Mouse (Mus musculus): ENCODE data around the gene Atxn7l2. TPM values are rescaled to one million over a fixed set of nuclear protein-coding genes. Genes with fewer than 3 reads are reported as not detected.

Gene Atxn7l2
- total and polyA plus RNA-seq, 3 experiments = 5.6 to 14.6 TPM; not detected in 1

DNA sequence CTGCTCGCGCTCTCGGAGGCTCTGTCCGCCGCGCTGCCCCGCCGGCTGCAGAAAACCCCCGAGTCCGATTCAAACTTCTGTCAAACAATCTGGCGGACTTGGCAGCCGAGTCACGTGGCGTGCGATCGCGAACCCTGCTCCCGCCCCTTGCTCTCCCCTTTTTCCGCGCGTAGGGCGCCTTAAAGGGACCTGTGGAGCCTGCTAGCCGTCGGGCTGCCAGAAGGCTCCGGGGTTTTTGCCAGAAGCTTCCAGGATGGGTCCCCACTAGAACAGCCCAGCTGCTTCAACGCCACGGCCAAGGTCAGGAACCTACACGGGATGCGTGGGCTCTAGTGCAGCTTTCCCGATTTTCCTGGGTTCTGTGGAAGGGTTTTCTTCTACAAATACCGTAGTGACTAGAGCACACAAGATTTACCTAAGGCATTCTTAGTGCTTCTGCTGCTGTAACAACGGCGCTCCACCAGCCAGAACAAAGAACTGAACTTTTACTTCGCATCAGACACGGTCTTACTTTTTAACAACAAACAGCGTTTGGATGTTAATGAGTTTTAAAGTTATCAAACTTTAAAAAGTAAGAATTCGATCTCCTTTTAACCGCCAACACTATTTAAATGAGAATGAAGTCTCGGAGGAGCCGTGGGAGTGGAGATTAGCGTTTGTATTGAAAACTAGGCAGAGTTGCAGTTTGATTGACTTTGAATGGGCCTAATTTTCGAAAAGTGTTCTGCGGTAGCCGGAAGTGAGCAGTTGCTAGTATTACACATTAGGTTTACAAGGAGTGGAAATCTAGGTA, 16.0 kb upstream of the Atxn7l2 start, which contains the start of gene Sypl2:
Gene Sypl2 (minus strand): TSS at position 91 of the 793 bp plus-strand sequence.
- Histone ChIP-seq H3K36me3 (ENCODE audit: control insufficient read depth in 1 of 2, insufficient read depth in 2 of 2, low read length in 2 of 2) (no peaks in the 10 kb centered on the region), H3K79me2 (ENCODE audit: control insufficient read depth, insufficient read depth, low read length, poor library complexity) (no peaks in the 10 kb centered on the region), H3K27me3 (ENCODE audit: control insufficient read depth in 1 of 2, insufficient read depth in 2 of 2, low read length in 2 of 2) (peaks cover 9 to 18% of the 10 kb centered on the region in 2 experiments), H3K9me3 (replicated peaks; ENCODE audit: insufficient read depth, low read length) (no peaks in the 10 kb centered on the region), H3K9ac (ENCODE audit: control insufficient read depth, low read depth, low read length, poor library complexity, severe bottlenecking) (no peak within 1 kb of the TSS), H3K4me3 (ENCODE audit: control insufficient read depth in 1 of 2, insufficient read depth in 1 of 2, low read depth in 2 of 2, low read length in 2 of 2) (no peak within 1 kb of the TSS), H3K4me1 (ENCODE audit: control insufficient read depth in 1 of 2, insufficient read depth in 2 of 2, low read length in 2 of 2) (no peaks in the 10 kb centered on the region), H3K27ac (ENCODE audit: control insufficient read depth, low read depth, low read length) (no peak within 1 kb of the TSS)
- DNase-seq (ENCODE audit: low read depth, low spot score) = no peak
- no peak for TF ChIP-seq TAL1 (IDR thresholded peaks at IDR 0.05; ENCODE audit: low read length)

DNA sequence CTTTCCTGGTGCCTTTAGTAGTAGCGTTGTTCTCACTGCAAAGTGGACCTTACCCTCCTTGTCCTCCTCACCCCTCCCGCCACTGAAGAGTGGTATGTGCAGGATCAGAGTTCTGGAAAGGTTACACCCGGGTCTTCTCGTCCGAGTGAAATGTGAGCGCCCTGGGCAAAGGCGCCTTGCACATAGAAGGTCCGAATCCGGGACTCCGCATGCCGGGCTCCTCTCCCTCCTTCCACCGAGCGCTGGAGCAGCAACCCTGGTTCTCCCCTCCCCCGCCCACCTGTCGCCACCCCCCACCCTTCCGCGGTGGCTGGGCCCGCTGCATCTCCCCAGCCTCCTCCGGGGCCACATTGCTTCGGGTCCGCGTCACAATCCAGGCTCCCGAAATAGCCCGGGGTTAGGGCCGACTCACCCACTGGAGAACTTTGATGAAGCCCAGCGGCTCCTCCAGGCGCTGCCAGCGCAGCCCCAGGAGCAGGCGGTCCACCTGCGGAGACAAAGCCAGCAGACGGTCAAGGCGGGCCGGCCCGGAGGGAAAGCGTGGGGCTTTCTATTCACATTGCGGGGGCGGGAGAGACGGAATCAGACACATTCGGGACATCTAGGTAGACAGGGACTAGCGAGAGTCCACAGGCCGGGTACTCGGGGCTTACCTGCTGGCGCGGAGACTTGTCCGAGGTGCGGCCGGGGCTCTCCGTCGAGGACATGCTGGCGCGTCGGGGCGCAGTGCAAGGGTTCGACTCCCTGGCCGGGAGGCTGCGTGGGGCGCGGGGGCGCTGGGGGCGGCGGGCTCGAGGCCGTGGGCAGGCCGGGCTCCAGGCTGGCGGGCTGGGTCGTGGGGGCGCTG, 15.2 kb upstream of the Atxn7l2 start:
- H3K9ac ChIP-seq (ENCODE audit: control insufficient read depth, low read depth, low read length, poor library complexity, severe bottlenecking) = no peak overlapping the region
- TF ChIP-seq MYB (IDR thresholded peaks at IDR 0.05; ENCODE audit: low read depth, low read length) (no peak), TCF12 (IDR thresholded peaks at IDR 0.05; ENCODE audit: low read depth, low read length) (no peak), CHD1 (IDR thresholded peaks at IDR 0.05; ENCODE audit: low read depth, low read length) (no peak), RAD21 (IDR thresholded peaks at IDR 0.05; ENCODE audit: low read depth, low read length) (no peak), GATA1 (IDR thresholded peaks at IDR 0.05; ENCODE audit: low read depth, low read length) (no peak), POLR2AphosphoS5 (IDR thresholded peaks at IDR 0.05; ENCODE audit: borderline replicate concordance, low read depth, low read length) (no peak), MAFK (IDR thresholded peaks at IDR 0.05; ENCODE audit: borderline replicate concordance, low read depth, low read length) (no peak), ZKSCAN1 (IDR thresholded peaks at IDR 0.05; ENCODE audit: low read depth, low read length) (no peak)
- H3K36me3 ChIP-seq (ENCODE audit: control insufficient read depth in 1 of 2, insufficient read depth in 2 of 2, low read length in 2 of 2) = no peaks in the 10 kb centered on the region
- no peaks in the 10 kb centered on the region for H3K9me3 ChIP-seq (replicated peaks; ENCODE audit: insufficient read depth, low read length)
- DNase-seq (ENCODE audit: low read depth, low spot score) = no peak
- H3K4me3 ChIP-seq (ENCODE audit: control insufficient read depth in 1 of 2, insufficient read depth in 1 of 2, low read depth in 2 of 2, low read length in 2 of 2) = no peak overlapping the region
- H3K79me2 ChIP-seq (ENCODE audit: control insufficient read depth, insufficient read depth, low read length, poor library complexity) = no peaks in the 10 kb centered on the region
- peaks cover 9 to 16% of the 10 kb centered on the region in 2 experiments for H3K27me3 ChIP-seq (ENCODE audit: control insufficient read depth in 1 of 2, insufficient read depth in 2 of 2, low read length in 2 of 2)
- no peak overlapping the region for H3K27ac ChIP-seq (ENCODE audit: control insufficient read depth, low read depth, low read length)
- H3K4me1 ChIP-seq (ENCODE audit: control insufficient read depth in 1 of 2, insufficient read depth in 2 of 2, low read length in 2 of 2) = no peaks in the 10 kb centered on the region

DNA sequence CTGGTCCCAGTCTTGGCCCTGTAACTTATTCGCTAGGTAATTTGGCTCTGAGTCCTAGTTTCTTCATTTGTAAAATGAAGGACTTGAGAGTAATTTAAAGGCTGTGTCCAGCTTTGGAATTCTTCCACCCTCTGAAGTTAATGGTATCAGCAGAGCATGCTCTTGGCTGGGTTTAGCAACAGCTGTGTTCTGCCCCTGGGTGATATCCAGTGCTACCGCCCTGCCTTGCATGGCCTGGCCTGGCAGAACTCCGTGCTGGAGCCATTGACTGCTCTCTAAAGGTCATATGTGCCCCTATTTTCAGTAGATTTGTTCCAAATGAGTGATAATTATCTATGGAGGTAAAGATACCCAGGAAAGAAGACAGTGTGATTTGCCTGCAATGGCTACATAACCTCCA, 9.9 kb upstream of the Atxn7l2 start:
- no peak for DNase-seq (ENCODE audit: low read depth, low spot score)
- Histone ChIP-seq H3K9me3 (replicated peaks; ENCODE audit: insufficient read depth, low read length) (no peaks in the 10 kb centered on the region), H3K4me1 (ENCODE audit: control insufficient read depth in 1 of 2, insufficient read depth in 2 of 2, low read length in 2 of 2) (no peaks in the 10 kb centered on the region), H3K27ac (ENCODE audit: control insufficient read depth, low read depth, low read length) (no peak overlapping the region), H3K36me3 (ENCODE audit: control insufficient read depth in 1 of 2, insufficient read depth in 2 of 2, low read length in 2 of 2) (no peaks in the 10 kb centered on the region), H3K4me3 (ENCODE audit: control insufficient read depth in 1 of 2, insufficient read depth in 1 of 2, low read depth in 2 of 2, low read length in 2 of 2) (no peak overlapping the region), H3K79me2 (ENCODE audit: control insufficient read depth, insufficient read depth, low read length, poor library complexity) (no peaks in the 10 kb centered on the region), H3K27me3 (ENCODE audit: control insufficient read depth in 1 of 2, insufficient read depth in 2 of 2, low read length in 2 of 2) (peaks cover 7 to 10% of the 10 kb centered on the region in 2 experiments), H3K9ac (ENCODE audit: control insufficient read depth, low read depth, low read length, poor library complexity, severe bottlenecking) (no peak overlapping the region)
- TF ChIP-seq CHD1 (IDR thresholded peaks at IDR 0.05; ENCODE audit: low read depth, low read length) = no peak
- TF ChIP-seq SIN3A (IDR thresholded peaks at IDR 0.05; ENCODE audit: low read length) = no peak
- no peak for TF ChIP-seq CTCF (IDR thresholded peaks at IDR 0.05 in 2 of 3, conservative IDR thresholded peaks at IDR 0.05 in 1 of 3; ENCODE audit: control insufficient read depth in 1 of 3, insufficient read depth in 1 of 3, low read depth in 2 of 3, low read length in 3 of 3, poor library complexity in 1 of 3, severe bottlenecking in 1 of 3)
- TF ChIP-seq TCF12 (IDR thresholded peaks at IDR 0.05; ENCODE audit: low read depth, low read length) = no peak
- TF ChIP-seq POLR2A (IDR thresholded peaks at IDR 0.05; ENCODE audit: control insufficient read depth in 1 of 2, insufficient read depth in 1 of 2, low read depth in 1 of 2, low read length in 2 of 2, poor library complexity in 1 of 2) = no peak
- no peak for TF ChIP-seq POLR2AphosphoS2 (IDR thresholded peaks at IDR 0.05; ENCODE audit: low read length)
- TF ChIP-seq ZNF384 (IDR thresholded peaks at IDR 0.05; ENCODE audit: low read depth, low read length) = no peak
- TF ChIP-seq SMC3 (IDR thresholded peaks at IDR 0.05; ENCODE audit: low read depth, low read length) = no peak
- TF ChIP-seq NELFE (IDR thresholded peaks at IDR 0.05; ENCODE audit: low read depth, low read length) = no peak
- no peak for TF ChIP-seq MEF2A (IDR thresholded peaks at IDR 0.05; ENCODE audit: extremely low read depth, insufficient replicate concordance, low read depth, low read length, poor library complexity, severe bottlenecking)
- TF ChIP-seq MXI1 (IDR thresholded peaks at IDR 0.05; ENCODE audit: low read depth, low read length) = no peak
- TF ChIP-seq UBTF (IDR thresholded peaks at IDR 0.05; ENCODE audit: borderline replicate concordance, insufficient read depth, low read depth, low read length) = no peak
- no peak for TF ChIP-seq MYC (IDR thresholded peaks at IDR 0.05; ENCODE audit: low read depth, low read length)
- TF ChIP-seq USF2 (IDR thresholded peaks at IDR 0.05; ENCODE audit: borderline replicate concordance in 1 of 2, insufficient read depth in 1 of 2, low read depth in 1 of 2, low read length in 2 of 2) = no peak
- TF ChIP-seq EP300 (IDR thresholded peaks at IDR 0.05; ENCODE audit: low read depth in 1 of 2, low read length in 2 of 2) = no peak
- TF ChIP-seq TAL1 (IDR thresholded peaks at IDR 0.05; ENCODE audit: low read length) = no peak
- TF ChIP-seq MAFK (IDR thresholded peaks at IDR 0.05; ENCODE audit: borderline replicate concordance, low read depth, low read length) = no peak
- TF ChIP-seq RAD21 (IDR thresholded peaks at IDR 0.05; ENCODE audit: low read depth, low read length) = no peak

Data from MEL (cell line).